Mouse (Mus musculus) MEL (cell line): ENCODE measurements at regions not wholly inside any gene's neighbourhood (a gene's known extent, or its start where the extent isn't known, plus 50 kb on each side); places are given as distances from the start of the nearest gene placed in this dataset.

Experiments
- DNase-seq: peaks from one replicate; pipeline ENCODE4 v3.0.0; 2011; ENCODE audit warnings: low read depth, low spot score
- H3K27ac ChIP-seq: 2 replicates; pipeline ENCODE4 v1.5.1; 2012; ENCODE audit warnings: low read depth, mild to moderate bottlenecking, control low read depth, low read length, moderate library complexity; ENCODE audit not compliant: control insufficient read depth
- H3K27me3 ChIP-seq, 2 experiments: fragments of 150-350 bp in 1 of 2; sonication (generic) in 1 of 2; 2 replicates each; pipeline ENCODE4 v1.6.1; 2012; ENCODE audit warnings: low read length in 2 of 2, mild to moderate bottlenecking in 2 of 2, improper control_type of control experiment in 1 of 2, moderate library complexity in 1 of 2; ENCODE audit not compliant: insufficient read depth in 2 of 2, control insufficient read depth in 1 of 2
- H3K36me3 ChIP-seq, 2 experiments: 2 replicates each; pipeline ENCODE4 v1.6.1; 2012 to 2014; ENCODE audit warnings: low read length in 2 of 2, improper control_type of control experiment in 1 of 2, inconsistent platforms in 1 of 2, mild to moderate bottlenecking in 1 of 2; ENCODE audit not compliant: insufficient read depth in 2 of 2, control insufficient read depth in 1 of 2
- H3K4me1 ChIP-seq, 2 experiments: fragments of 150-350 bp in 1 of 2; sonication (generic) in 1 of 2; 2 replicates each; pipeline ENCODE4 v1.6.1; 2012; ENCODE audit warnings: low read length in 2 of 2, improper control_type of control experiment in 1 of 2, mild to moderate bottlenecking in 1 of 2; ENCODE audit not compliant: insufficient read depth in 2 of 2, control insufficient read depth in 1 of 2
- H3K4me3 ChIP-seq, 2 experiments: fragments of 150-350 bp in 1 of 2; sonication (generic) in 1 of 2; 2 replicates each; pipeline ENCODE4 v1.5.1; 2012; ENCODE audit warnings: low read depth in 2 of 2, low read length in 2 of 2, mild to moderate bottlenecking in 2 of 2, moderate library complexity in 2 of 2, control low read depth in 1 of 2, improper control_type of control experiment in 1 of 2; ENCODE audit not compliant: control insufficient read depth in 1 of 2, insufficient read depth in 1 of 2
- H3K79me2 ChIP-seq: 2 replicates; pipeline ENCODE4 v1.6.1; 2012; ENCODE audit warnings: mild to moderate bottlenecking, low read length, moderate library complexity; ENCODE audit not compliant: control insufficient read depth, poor library complexity, insufficient read depth
- H3K9ac ChIP-seq: 2 replicates; pipeline ENCODE4 v1.6.1; 2012; ENCODE audit warnings: low read depth, mild to moderate bottlenecking, control low read depth, low read length, moderate library complexity; ENCODE audit not compliant: control insufficient read depth, poor library complexity, severe bottlenecking
- H3K9me3 ChIP-seq: fragments of 150-350 bp; sonication (generic); replicated peaks from 2 replicates; pipeline ENCODE4 v1.6.1; 2012; ENCODE audit warnings: mild to moderate bottlenecking, low read length, improper control_type of control experiment, moderate library complexity; ENCODE audit not compliant: insufficient read depth
- CHD2 ChIP-seq: IDR thresholded peaks from 2 replicates; pipeline ENCODE4 v1.6.1; 2011; ENCODE audit warnings: low read length, improper control_type of control experiment
- CTCF ChIP-seq, 3 experiments: IDR thresholded peaks in 2 of 3; conservative IDR thresholded peaks in 1 of 3; 2 replicates each; pipeline ENCODE4 v1.5.1; 2011 to 2012; ENCODE audit warnings: low read length in 3 of 3, low read depth in 2 of 3, mild to moderate bottlenecking in 2 of 3, improper control_type of control experiment in 1 of 3, inconsistent platforms in 1 of 3, mixed read lengths in 1 of 3, moderate library complexity in 1 of 3; ENCODE audit not compliant: control insufficient read depth in 1 of 3, insufficient read depth in 1 of 3, poor library complexity in 1 of 3, severe bottlenecking in 1 of 3
- ELF1 ChIP-seq: IDR thresholded peaks from 2 replicates; pipeline ENCODE4 v1.6.1; 2014; ENCODE audit warnings: low read depth, mild to moderate bottlenecking, inconsistent platforms, low read length, improper control_type of control experiment, moderate library complexity
- EP300 ChIP-seq, 2 experiments: IDR thresholded peaks; 2 replicates each; pipeline ENCODE4 v1.6.1; 2011; ENCODE audit warnings: improper control_type of control experiment in 2 of 2, low read length in 2 of 2, low read depth in 1 of 2, mild to moderate bottlenecking in 1 of 2
- GABPA ChIP-seq: IDR thresholded peaks from 2 replicates; pipeline ENCODE4 v1.6.1; 2012; ENCODE audit warnings: low read depth, mild to moderate bottlenecking, inconsistent platforms, low read length, improper control_type of control experiment, moderate library complexity
- GATA1 ChIP-seq: IDR thresholded peaks from 2 replicates; pipeline ENCODE4 v1.6.1; 2011; ENCODE audit warnings: low read depth, low read length, improper control_type of control experiment
- KAT2A ChIP-seq: conservative IDR thresholded peaks from 2 replicates; pipeline ENCODE4 v1.6.1; 2012; ENCODE audit warnings: low read depth, low read length, improper control_type of control experiment, inconsistent platforms
- MAZ ChIP-seq: IDR thresholded peaks from 2 replicates; pipeline ENCODE4 v1.6.1; 2012; ENCODE audit warnings: low read depth, mild to moderate bottlenecking, inconsistent platforms, low read length, improper control_type of control experiment
- MEF2A ChIP-seq: IDR thresholded peaks from 2 replicates; pipeline ENCODE4 v1.6.1; 2014; ENCODE audit warnings: low read depth, mild to moderate bottlenecking, inconsistent platforms, low read length, improper control_type of control experiment; ENCODE audit not compliant: poor library complexity, insufficient replicate concordance, severe bottlenecking; ENCODE audit errors: extremely low read depth
- MXI1 ChIP-seq: IDR thresholded peaks from 2 replicates; pipeline ENCODE4 v1.6.1; 2011; ENCODE audit warnings: mild to moderate bottlenecking, low read depth, low read length, improper control_type of control experiment
- MYB ChIP-seq: IDR thresholded peaks from 2 replicates; pipeline ENCODE4 v1.6.1; 2011; ENCODE audit warnings: mild to moderate bottlenecking, low read depth, low read length, improper control_type of control experiment
- POLR2A ChIP-seq, 2 experiments: IDR thresholded peaks; 2 replicates each; pipeline ENCODE4 v1.6.1; 2011 to 2012; ENCODE audit warnings: low read length in 2 of 2, mild to moderate bottlenecking in 2 of 2, control low read depth in 1 of 2, improper control_type of control experiment in 1 of 2, low read depth in 1 of 2, moderate library complexity in 1 of 2; ENCODE audit not compliant: control insufficient read depth in 1 of 2, insufficient read depth in 1 of 2, poor library complexity in 1 of 2
- POLR2AphosphoS2 ChIP-seq: IDR thresholded peaks from 2 replicates; pipeline ENCODE4 v1.6.1; 2011; ENCODE audit warnings: low read length, improper control_type of control experiment
- RCOR1 ChIP-seq: IDR thresholded peaks from 2 replicates; pipeline ENCODE4 v1.6.1; 2012; ENCODE audit warnings: low read depth, mild to moderate bottlenecking, inconsistent platforms, low read length, improper control_type of control experiment
- SIN3A ChIP-seq: IDR thresholded peaks from 2 replicates; pipeline ENCODE4 v1.6.1; 2012; ENCODE audit warnings: low read length, improper control_type of control experiment, inconsistent platforms
- SMC3 ChIP-seq: IDR thresholded peaks from 2 replicates; pipeline ENCODE4 v1.6.1; 2011; ENCODE audit warnings: low read depth, low read length, improper control_type of control experiment
- TBP ChIP-seq: IDR thresholded peaks from 2 replicates; pipeline ENCODE4 v1.8.0; 2011; ENCODE audit warnings: low read depth, low read length, improper control_type of control experiment
- TCF12 ChIP-seq: IDR thresholded peaks from 2 replicates; pipeline ENCODE4 v1.6.1; 2014; ENCODE audit warnings: low read depth, mild to moderate bottlenecking, inconsistent platforms, low read length, improper control_type of control experiment, moderate library complexity
- UBTF ChIP-seq: IDR thresholded peaks from 2 replicates; pipeline ENCODE4 v1.6.1; 2012; ENCODE audit warnings: low read depth, mild to moderate bottlenecking, inconsistent platforms, low read length, improper control_type of control experiment, moderate library complexity, borderline replicate concordance; ENCODE audit not compliant: insufficient read depth
- USF2 ChIP-seq, 2 experiments: IDR thresholded peaks; 2 replicates each; pipeline ENCODE4 v1.6.1; 2011 to 2012; ENCODE audit warnings: improper control_type of control experiment in 2 of 2, low read length in 2 of 2, borderline replicate concordance in 1 of 2, inconsistent platforms in 1 of 2, low read depth in 1 of 2, mild to moderate bottlenecking in 1 of 2; ENCODE audit not compliant: insufficient read depth in 1 of 2
- ZKSCAN1 ChIP-seq: IDR thresholded peaks from 2 replicates; pipeline ENCODE4 v1.6.1; 2012; ENCODE audit warnings: low read depth, mild to moderate bottlenecking, inconsistent platforms, low read length, improper control_type of control experiment, moderate library complexity
- ZMIZ1 ChIP-seq: IDR thresholded peaks from 2 replicates; pipeline ENCODE4 v1.6.1; 2012; ENCODE audit warnings: low read depth, mild to moderate bottlenecking, inconsistent platforms, low read length, improper control_type of control experiment, moderate library complexity
- ZNF384 ChIP-seq: IDR thresholded peaks from 2 replicates; pipeline ENCODE4 v1.6.1; 2012; ENCODE audit warnings: low read depth, mild to moderate bottlenecking, inconsistent platforms, low read length, improper control_type of control experiment

- H3K79me2 ChIP-seq = no peaks in the 10 kb centered on the region
- H3K27ac ChIP-seq = no peak overlapping the region
- no peaks in the 10 kb centered on the region for H3K27me3 ChIP-seq
- TF ChIP-seq ELF1 (no peak), MYB (no peak), TBP (no peak), USF2 (IDR thresholded peaks at IDR 0.05; ENCODE audit: borderline replicate concordance in 1 of 2, insufficient read depth in 1 of 2, low read depth in 1 of 2, low read length in 2 of 2) (no peak)
- DNase-seq = no peak
- no peaks in the 10 kb centered on the region for H3K4me1 ChIP-seq
- no peak overlapping the region for H3K9ac ChIP-seq
- no peak overlapping the region for H3K4me3 ChIP-seq
- no peaks in the 10 kb centered on the region for H3K9me3 ChIP-seq
- H3K36me3 ChIP-seq = no peaks in the 10 kb centered on the region
Measured at GRCm38 (mm10) chr17:63644390-63644789, 144.6 kb upstream of the Fbxl17 start.

GRCm38 (mm10) chr17:63657687-63658086 is 157.9 kb upstream of the Fbxl17 start:
- Histone ChIP-seq H3K9ac (no peak overlapping the region), H3K27me3 (no peaks in the 10 kb centered on the region), H3K27ac (no peak overlapping the region), H3K36me3 (no peaks in the 10 kb centered on the region), H3K79me2 (no peaks in the 10 kb centered on the region), H3K9me3 (no peaks in the 10 kb centered on the region), H3K4me1 (no peaks in the 10 kb centered on the region), H3K4me3 (no peak overlapping the region)
- DNase-seq = no peak
- TF ChIP-seq GATA1 (no peak), CTCF (IDR thresholded peaks at IDR 0.05 in 2 of 3, conservative IDR thresholded peaks at IDR 0.05 in 1 of 3; ENCODE audit: control insufficient read depth in 1 of 3, insufficient read depth in 1 of 3, low read depth in 2 of 3, low read length in 3 of 3, poor library complexity in 1 of 3, severe bottlenecking in 1 of 3) (no peak), ELF1 (no peak), CHD2 (no peak), KAT2A (no peak), TCF12 (no peak), ZKSCAN1 (no peak), EP300 (IDR thresholded peaks at IDR 0.05; ENCODE audit: low read depth in 1 of 2, low read length in 2 of 2) (no peak)

GRCm38 (mm10) chr17:63660841-63661481 is 161.1 kb upstream of the Fbxl17 start:
- Histone ChIP-seq H3K79me2 (no peaks in the 10 kb centered on the region), H3K9ac (no peak overlapping the region), H3K27me3 (no peaks in the 10 kb centered on the region), H3K4me3 (no peak overlapping the region), H3K9me3 (no peaks in the 10 kb centered on the region), H3K27ac (no peak overlapping the region), H3K4me1 (no peaks in the 10 kb centered on the region), H3K36me3 (no peaks in the 10 kb centered on the region)
- DNase-seq = no peak
- TF ChIP-seq MAZ (no peak), SIN3A (no peak), GATA1 (no peak), UBTF (no peak), MXI1 (no peak), SMC3 (no peak), ZNF384 (no peak), GABPA (no peak), POLR2A (IDR thresholded peaks at IDR 0.05; ENCODE audit: control insufficient read depth in 1 of 2, insufficient read depth in 1 of 2, low read depth in 1 of 2, low read length in 2 of 2, poor library complexity in 1 of 2) (no peak), ELF1 (no peak), MEF2A (no peak), ZMIZ1 (no peak), RCOR1 (no peak), CHD2 (no peak), POLR2AphosphoS2 (no peak), KAT2A (no peak), ZKSCAN1 (no peak)
- TF ChIP-seq, all 39 proteins: peak for 0
